Mouse (Mus musculus) spleen, adult 2 months (tissue): ENCODE measurements around the gene Dupd1. TPM values are rescaled to one million over a fixed set of nuclear protein-coding genes. Genes with fewer than 3 reads are reported as not detected.
A peak's percentile ranks its signal among the peaks of the same experiment; 100 is the strongest.

Experiments
- DNase-seq, 2 experiments: peaks; one replicate each; pipeline versions ENCODE4 v3.0.0 to v3.0.0-alpha.2; 2012 to 2021; ENCODE audit warnings: low spot score in 2 of 2, low read depth in 1 of 2
- H3K27ac ChIP-seq: fragments of 200-500 bp; 2 replicates; pipeline ENCODE4 v1.5.1; 2012; ENCODE audit warnings: low read length, inconsistent platforms; ENCODE audit not compliant: insufficient read depth
- H3K27me3 ChIP-seq: fragments of 200-500 bp; 2 replicates; pipeline ENCODE4 v1.6.1; 2012; ENCODE audit warnings: mild to moderate bottlenecking, moderate library complexity, low read length, inconsistent platforms; ENCODE audit not compliant: control insufficient read depth, insufficient read depth
- H3K36me3 ChIP-seq: fragments of 200-500 bp; 2 replicates; pipeline ENCODE4 v1.6.1; 2012; ENCODE audit warnings: mild to moderate bottlenecking, low read length, inconsistent platforms; ENCODE audit not compliant: control insufficient read depth, insufficient read depth
- H3K4me1 ChIP-seq: fragments of 200-500 bp; 2 replicates; pipeline ENCODE4 v1.6.1; 2011; ENCODE audit warnings: inconsistent platforms; ENCODE audit not compliant: control insufficient read depth, insufficient read depth, insufficient read length
- H3K4me3 ChIP-seq: fragments of 200-500 bp; 2 replicates; pipeline ENCODE4 v1.5.1; 2011; ENCODE audit warnings: mild to moderate bottlenecking, inconsistent platforms; ENCODE audit not compliant: insufficient read depth, insufficient read length; ENCODE audit errors: extremely low read depth
- CTCF ChIP-seq: fragments of 200-500 bp; IDR thresholded peaks from 2 replicates; pipeline ENCODE4 v1.5.1; 2011; ENCODE audit warnings: mild to moderate bottlenecking, inconsistent platforms; ENCODE audit not compliant: insufficient read depth, insufficient read length, insufficient replicate concordance; ENCODE audit errors: extremely low read depth
- POLR2A ChIP-seq: fragments of 200-500 bp; IDR thresholded peaks from 2 replicates; pipeline ENCODE4 v1.6.1; 2011; ENCODE audit warnings: low read depth, low read length, inconsistent platforms
- WGBS: fragments of 180-500 bp; shearing (Covaris S2); methylation state at CpG from one replicate; pipeline ENCODE4 v1.1.7; 2018; 5-methylcytosine and 5-hydroxymethylcytosine counted together
- polyA plus RNA-seq: library from polyadenylated mRNA; depleted of rRNA; stranded (reverse); fragments of >200 nt; gene quantifications from 2 replicates; pipeline ENCODE4 v1.2.3, GENCODE M21; 2012

Dupd1 gene
- polyA plus RNA-seq, 1 experiment = not detected

DNA sequence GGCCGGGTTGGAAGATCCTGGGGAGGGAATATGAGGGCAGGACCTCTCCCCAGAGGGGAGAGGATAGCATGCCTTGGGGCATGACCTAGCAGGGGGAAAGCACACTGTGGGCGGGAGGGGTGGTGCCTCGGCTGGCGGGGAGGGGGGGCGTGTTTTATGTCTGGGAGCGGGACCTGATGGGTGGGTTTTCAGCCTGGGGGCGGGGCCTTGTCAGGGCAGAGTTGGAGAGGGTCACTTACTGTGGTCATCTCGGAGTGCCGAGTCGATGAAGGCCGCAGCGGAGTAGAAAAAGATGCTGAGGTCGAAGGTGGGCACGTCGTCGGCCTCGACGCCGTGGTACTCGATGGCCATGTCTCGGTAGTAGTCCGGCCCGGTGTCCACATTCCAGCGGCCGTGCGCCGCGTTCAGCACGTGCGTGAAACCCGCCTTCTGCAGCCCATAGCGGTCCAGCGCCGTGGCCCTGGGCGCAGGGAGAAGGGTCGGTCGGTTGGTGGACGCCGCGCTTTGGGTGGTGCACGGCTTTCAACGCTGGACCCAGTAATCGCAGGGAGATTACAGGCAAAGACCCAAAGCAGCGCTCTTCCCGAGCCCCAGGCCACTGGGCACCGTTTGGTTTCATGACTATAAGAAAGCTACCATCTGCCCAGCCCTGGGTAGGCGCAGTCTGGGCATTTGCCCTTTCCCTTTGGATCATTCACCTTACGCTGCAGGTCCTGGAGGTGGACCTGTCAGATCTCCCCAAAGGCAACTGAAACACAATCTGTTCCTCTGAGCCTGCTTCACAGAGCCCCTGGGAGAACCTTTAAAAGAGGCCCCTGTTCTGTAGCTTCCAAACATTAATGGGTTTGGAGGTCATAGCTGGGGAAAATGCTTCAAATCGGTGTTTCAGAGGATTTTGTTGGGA lies 27.7 kb downstream of the Dupd1 start:
- Histone ChIP-seq H3K4me3 (no peak overlapping the region), H3K27me3 (no peaks in the 10 kb centered on the region), H3K4me1 (peaks cover 2% of the 10 kb centered on the region; the same call in 1 of the 2 replicates), H3K27ac (no peak overlapping the region), H3K36me3 (no peaks in the 10 kb centered on the region)
- DNase-seq = no peak
- TF ChIP-seq POLR2A = no peak
- TF ChIP-seq CTCF = no peak
- 76% methylated on average over 49 of the region's 49 CpGs for WGBS

DNA sequence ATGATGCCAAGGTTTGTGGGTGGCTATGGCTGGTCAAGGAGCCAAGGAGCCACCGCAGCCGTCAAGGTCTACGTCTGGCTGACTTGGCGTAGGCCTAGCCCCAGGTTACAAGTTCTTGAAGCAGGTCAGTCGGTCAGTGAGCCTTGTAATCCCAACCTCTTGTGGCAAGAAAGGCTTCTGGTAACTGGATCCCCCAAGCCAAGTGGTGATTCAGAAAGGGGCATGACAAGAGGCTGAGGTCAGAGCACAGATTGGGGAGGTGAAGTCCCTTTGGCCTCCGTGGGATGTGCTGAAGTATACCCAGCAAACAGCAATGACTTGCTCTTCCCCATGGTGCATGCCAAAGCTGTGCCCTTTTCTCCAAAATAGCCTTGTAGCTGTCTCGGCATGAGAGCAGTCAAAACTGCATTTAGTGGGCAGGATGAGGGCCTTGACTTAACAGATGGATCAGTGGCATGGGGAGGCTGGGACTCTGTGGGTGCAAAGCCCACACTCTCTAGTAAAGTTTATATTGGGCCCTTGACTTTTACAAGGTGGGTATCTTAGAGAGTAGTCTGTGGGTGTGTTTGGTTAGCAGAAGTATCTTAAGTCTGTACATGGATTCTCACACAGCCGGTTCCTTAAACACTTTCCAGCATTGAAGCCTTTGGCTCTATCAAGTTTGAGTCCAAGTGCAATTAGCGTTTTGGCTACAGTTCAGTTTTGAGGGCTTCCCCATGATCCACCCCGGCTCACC lies 28.8 kb downstream of the Dupd1 start:
- H3K4me3 ChIP-seq = no peak overlapping the region
- 91% methylated on average over 10 of the region's 10 CpGs for WGBS
- peaks cover 2% of the 10 kb centered on the region; the same call in 1 of the 2 replicates for H3K4me1 ChIP-seq
- no peaks in the 10 kb centered on the region for H3K36me3 ChIP-seq
- TF ChIP-seq CTCF (no peak), POLR2A (no peak)
- no peak for DNase-seq
- no peaks in the 10 kb centered on the region for H3K27me3 ChIP-seq
- no peak overlapping the region for H3K27ac ChIP-seq

DNA sequence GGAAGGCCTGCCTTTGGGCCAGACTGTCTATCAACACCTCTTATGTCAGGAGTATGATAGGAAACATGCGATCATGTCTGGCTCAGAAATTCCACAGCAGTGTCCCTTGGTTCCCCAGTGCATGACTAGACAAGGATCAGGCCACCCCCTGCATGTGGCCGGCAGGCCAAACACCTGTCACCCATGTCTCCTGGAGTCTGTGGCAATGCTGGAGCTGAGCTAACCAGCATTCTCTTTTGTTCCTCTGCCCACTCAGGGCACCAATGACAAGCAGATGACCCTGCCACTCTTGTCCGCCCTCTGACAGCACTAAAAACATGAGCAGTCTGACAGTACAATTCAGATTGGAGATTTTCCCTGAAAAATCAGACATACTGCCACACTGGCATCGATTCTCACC lies 30.5 kb downstream of the Dupd1 start:
- Histone ChIP-seq H3K36me3 (no peaks in the 10 kb centered on the region), H3K4me1 (peaks cover 2% of the 10 kb centered on the region; the same call in 1 of the 2 replicates), H3K4me3 (no peak overlapping the region), H3K27ac (no peak overlapping the region), H3K27me3 (no peaks in the 10 kb centered on the region)
- 90% methylated on average over 4 of the region's 4 CpGs for WGBS
- no peak for DNase-seq
- TF ChIP-seq CTCF (no peak), POLR2A (no peak)

DNA sequence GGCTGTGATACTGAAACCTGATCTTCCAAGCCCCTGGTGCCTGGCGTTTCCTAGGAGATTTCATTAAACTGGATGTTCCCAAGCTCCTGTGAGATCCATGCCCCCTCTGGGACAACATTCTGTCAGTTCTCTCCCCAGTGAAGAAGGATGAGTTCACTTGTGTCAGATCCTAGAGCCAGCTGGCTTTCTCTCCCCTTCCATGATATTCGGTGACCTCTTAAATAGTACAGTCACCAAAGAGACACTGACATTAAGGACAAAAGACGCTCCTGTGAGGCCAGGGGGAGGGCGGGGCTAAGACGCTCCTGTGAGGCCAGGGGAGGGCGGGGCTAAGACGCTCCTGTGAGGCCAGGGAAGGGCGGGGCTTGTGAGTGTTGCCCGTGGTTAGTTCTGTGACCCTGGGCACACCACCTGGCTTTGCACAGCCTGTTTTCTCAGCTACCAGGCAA lies 31.7 kb downstream of the Dupd1 start:
- H3K27ac ChIP-seq = no peak overlapping the region
- TF ChIP-seq CTCF (no peak), POLR2A (no peak)
- no peaks in the 10 kb centered on the region for H3K36me3 ChIP-seq
- DNase-seq = peak; percentile 37 to 65
- H3K27me3 ChIP-seq = no peaks in the 10 kb centered on the region
- H3K4me1 ChIP-seq = peaks cover 2% of the 10 kb centered on the region; the same call in 1 of the 2 replicates
- no peak overlapping the region for H3K4me3 ChIP-seq
- 9% methylated on average over 9 of the region's 9 CpGs for WGBS

DNA sequence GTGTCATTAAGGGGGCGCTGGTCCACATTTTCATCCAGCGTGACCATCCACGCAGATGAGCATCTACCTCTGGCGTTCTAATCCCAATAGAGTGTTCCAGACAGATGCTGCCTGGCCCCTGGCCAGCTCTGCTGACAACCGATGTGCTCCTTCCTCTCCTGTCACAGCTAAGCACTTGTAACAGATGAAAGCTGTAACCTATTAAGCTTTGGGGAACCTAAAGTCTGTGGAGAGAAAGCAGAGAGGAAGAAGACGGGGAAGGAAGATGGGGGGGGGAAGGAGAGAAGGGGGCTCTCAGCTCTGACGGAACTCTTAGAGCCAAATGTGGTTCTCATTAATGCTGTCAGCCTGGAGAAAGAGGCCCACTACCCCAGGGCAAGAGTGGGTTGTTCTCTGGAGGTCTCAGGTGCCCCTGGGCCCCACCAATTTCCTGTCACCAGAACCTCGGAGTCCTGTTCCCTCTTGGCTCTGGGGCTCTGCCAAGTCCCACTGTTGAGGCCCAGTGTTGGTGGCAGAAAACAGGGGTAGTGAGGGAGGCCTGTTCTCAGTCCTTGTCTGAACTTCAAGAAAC lies 34.7 kb downstream of the Dupd1 start:
- Histone ChIP-seq H3K27ac (no peak overlapping the region), H3K4me1 (no peaks in the 10 kb centered on the region), H3K27me3 (no peaks in the 10 kb centered on the region), H3K4me3 (no peak overlapping the region), H3K36me3 (no peaks in the 10 kb centered on the region)
- 18% methylated on average over 8 of the region's 8 CpGs for WGBS
- no peak for TF ChIP-seq CTCF
- no peak for DNase-seq

DNA sequence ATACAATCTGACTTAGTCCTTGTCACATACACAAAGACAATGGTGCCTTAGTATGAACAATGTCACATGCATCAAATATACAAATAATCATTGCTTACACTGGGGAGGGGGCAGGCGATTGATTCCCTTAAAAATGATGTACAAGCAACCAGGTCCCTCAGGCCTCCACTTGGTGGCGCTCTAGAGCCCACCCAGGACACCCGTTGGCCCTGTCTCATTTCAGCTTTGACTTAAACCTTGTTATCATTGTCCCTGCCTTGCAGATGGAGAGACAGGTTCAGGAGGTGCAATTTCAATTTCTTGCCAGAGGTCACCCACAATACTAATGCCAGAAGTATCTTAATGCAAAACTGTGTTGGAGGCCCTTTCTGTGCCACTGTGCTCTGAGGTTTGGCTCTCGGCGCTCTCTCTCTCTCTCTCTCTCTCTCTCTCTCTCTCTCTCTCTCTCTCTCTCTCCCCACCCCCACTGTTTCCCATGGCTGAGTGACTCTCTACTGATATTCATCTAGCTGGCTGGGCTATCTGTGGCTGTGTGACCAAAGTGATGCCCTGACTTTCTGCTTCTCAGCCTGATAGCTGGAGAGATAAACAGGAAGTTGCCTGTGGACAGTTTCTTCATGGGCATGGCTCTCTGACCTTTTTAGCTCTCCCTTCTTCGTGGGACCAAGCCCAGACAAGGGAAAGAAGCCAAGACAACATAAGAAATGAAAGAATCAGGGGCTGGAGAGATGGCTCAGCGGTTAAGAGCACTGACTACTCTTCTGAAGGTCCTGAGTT lies 35.7 kb downstream of the Dupd1 start:
- WGBS = 37% methylated on average over 7 of the region's 7 CpGs
- Histone ChIP-seq H3K4me1 (no peaks in the 10 kb centered on the region), H3K4me3 (no peak overlapping the region), H3K36me3 (no peaks in the 10 kb centered on the region), H3K27ac (no peak overlapping the region), H3K27me3 (no peaks in the 10 kb centered on the region)
- TF ChIP-seq POLR2A (no peak), CTCF (peak; percentile 76; the same call in 1 of the 2 replicates)
- DNase-seq = peak; percentile 14 to 24

DNA sequence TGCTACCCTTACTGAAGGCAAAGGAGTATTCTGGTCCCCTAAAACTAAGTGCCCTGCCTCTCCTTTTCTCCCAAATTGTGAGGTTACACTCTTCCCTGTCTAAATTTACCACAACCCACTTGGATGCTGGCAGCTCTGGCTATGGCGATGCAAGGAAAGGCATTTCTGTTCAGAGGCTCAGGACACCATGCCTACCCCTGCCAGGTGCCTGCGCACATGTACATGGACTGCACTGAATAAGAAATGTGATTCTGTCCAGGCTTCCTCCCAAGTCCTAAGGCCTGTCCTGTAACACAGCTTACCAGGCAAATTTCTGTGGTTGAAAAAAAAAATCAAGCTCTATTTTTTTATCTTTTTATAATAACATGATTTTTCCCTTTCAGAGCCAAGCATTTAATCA lies 38.2 kb downstream of the Dupd1 start:
- H3K4me3 ChIP-seq = no peak overlapping the region
- H3K4me1 ChIP-seq = no peaks in the 10 kb centered on the region
- H3K36me3 ChIP-seq = no peaks in the 10 kb centered on the region
- no peak for TF ChIP-seq CTCF
- TF ChIP-seq POLR2A = no peak
- WGBS = 63% methylated on average over 2 of the region's 2 CpGs
- no peak overlapping the region for H3K27ac ChIP-seq
- DNase-seq = no peak
- no peaks in the 10 kb centered on the region for H3K27me3 ChIP-seq
